Mouse (Mus musculus) small intestine, adult 2 months (tissue): ENCODE measurements around the gene Acbd5. TPM values are rescaled to one million over a fixed set of nuclear protein-coding genes. Genes with fewer than 3 reads are reported as not detected.

Experiments
- H3K27ac ChIP-seq: fragments of 200-500 bp; 2 replicates; pipeline ENCODE4 v1.5.1; 2012; ENCODE audit warnings: low read depth, low read length, control low read depth, inconsistent platforms; ENCODE audit not compliant: insufficient read depth
- H3K27me3 ChIP-seq: fragments of 200-500 bp; 2 replicates; pipeline ENCODE4 v1.6.1; 2012; ENCODE audit warnings: mild to moderate bottlenecking, moderate library complexity, low read length, inconsistent platforms; ENCODE audit not compliant: control insufficient read depth, insufficient read depth
- H3K36me3 ChIP-seq: fragments of 200-500 bp; 2 replicates; pipeline ENCODE4 v1.6.1; 2012; ENCODE audit warnings: mild to moderate bottlenecking, low read length, control low read depth, inconsistent platforms; ENCODE audit not compliant: control insufficient read depth, insufficient read depth
- H3K4me1 ChIP-seq: fragments of 200-500 bp; 2 replicates; pipeline ENCODE4 v1.6.1; 2012; ENCODE audit warnings: low read length, inconsistent platforms, mixed read lengths; ENCODE audit not compliant: control insufficient read depth, insufficient read depth, insufficient read length
- H3K4me3 ChIP-seq: fragments of 200-500 bp; 2 replicates; pipeline ENCODE4 v1.5.1; 2012; ENCODE audit warnings: low read depth, mild to moderate bottlenecking, control low read depth, inconsistent platforms, low read length, moderate library complexity
- CTCF ChIP-seq: fragments of 200-500 bp; IDR thresholded peaks from 2 replicates; pipeline ENCODE4 v1.5.1; 2012; ENCODE audit warnings: low read depth, mild to moderate bottlenecking, control low read depth, inconsistent platforms, low read length, moderate library complexity, mixed read lengths; ENCODE audit not compliant: insufficient replicate concordance, insufficient read length; ENCODE audit errors: extremely low read depth
- POLR2A ChIP-seq: fragments of 200-500 bp; IDR thresholded peaks from 2 replicates; pipeline ENCODE4 v1.6.1; 2012; ENCODE audit warnings: low read depth, mild to moderate bottlenecking, control low read depth, inconsistent platforms, low read length, moderate library complexity
- WGBS: fragments of 180-500 bp; shearing (Covaris S2); methylation state at CpG from one replicate; pipeline ENCODE4 v1.1.7; 2018; 5-methylcytosine and 5-hydroxymethylcytosine counted together
- polyA plus RNA-seq: library from polyadenylated mRNA; depleted of rRNA; stranded (reverse); fragments of >200 nt; gene quantifications from 2 replicates; pipeline ENCODE4 v1.2.3, GENCODE M21; 2012

The Acbd5 gene
- polyA plus RNA-seq, 1 experiment = 7.8 TPM

GRCm38 (mm10) chr2:23068894-23069744 is 1.2 kb downstream of the Acbd5 start:
- 1% methylated on average over 50 of the region's 50 CpGs for WGBS
- no peaks in the 10 kb centered on the region; the same call in 1 of the 2 replicates for H3K36me3 ChIP-seq
- no peaks in the 10 kb centered on the region for H3K27me3 ChIP-seq
- H3K4me1 ChIP-seq = no peaks in the 10 kb centered on the region
- TF ChIP-seq CTCF (peak; percentile 38; the same call in 1 of the 2 replicates), POLR2A (peak; percentile 92)
- H3K27ac ChIP-seq = peak overlapping the region; percentile 97
- peak overlapping the region; percentile 78 for H3K4me3 ChIP-seq

- TF ChIP-seq CTCF = no peak
- no peak for TF ChIP-seq POLR2A
- Histone ChIP-seq H3K27ac (no peak overlapping the region), H3K4me3 (no peak overlapping the region), H3K4me1 (no peaks in the 10 kb centered on the region), H3K27me3 (no peaks in the 10 kb centered on the region), H3K36me3 (peaks cover 2% of the 10 kb centered on the region)
- 88% methylated on average over 2 of the region's 2 CpGs for WGBS
Measured at GRCm38 (mm10) chr2:23070491-23070890, 2.5 kb downstream of the Acbd5 start.

- WGBS = 68% methylated on average over 1 of the region's 1 CpGs
- Histone ChIP-seq H3K4me1 (no peaks in the 10 kb centered on the region), H3K36me3 (peaks cover 5% of the 10 kb centered on the region), H3K27ac (no peak overlapping the region), H3K27me3 (no peaks in the 10 kb centered on the region), H3K4me3 (no peak overlapping the region)
- TF ChIP-seq POLR2A (no peak), CTCF (no peak)
Measured at GRCm38 (mm10) chr2:23071406-23071805, 3.4 kb downstream of the Acbd5 start.

GRCm38 (mm10) chr2:23075846-23076245 is 7.9 kb downstream of the Acbd5 start:
- Histone ChIP-seq H3K27me3 (no peaks in the 10 kb centered on the region), H3K36me3 (peaks cover 23% of the 10 kb centered on the region), H3K4me1 (no peaks in the 10 kb centered on the region), H3K27ac (no peak overlapping the region), H3K4me3 (no peak overlapping the region)
- TF ChIP-seq POLR2A (no peak), CTCF (no peak)

- TF ChIP-seq CTCF = no peak
- TF ChIP-seq POLR2A = no peak
- no peak overlapping the region for H3K27ac ChIP-seq
Measured at GRCm38 (mm10) chr2:23076783-23077182, 8.8 kb downstream of the Acbd5 start.

GRCm38 (mm10) chr2:23077693-23078092 is 9.7 kb downstream of the Acbd5 start:
- no peak overlapping the region for H3K27ac ChIP-seq
- peaks cover 26% of the 10 kb centered on the region for H3K36me3 ChIP-seq
- H3K4me3 ChIP-seq = no peak overlapping the region
- no peaks in the 10 kb centered on the region for H3K4me1 ChIP-seq
- WGBS = 90% methylated on average over 5 of the region's 5 CpGs
- no peak for TF ChIP-seq CTCF
- no peak for TF ChIP-seq POLR2A
- no peaks in the 10 kb centered on the region for H3K27me3 ChIP-seq

More at GRCm38 (mm10) chr2:23076783-23077182, 8.8 kb downstream of the Acbd5 start:
- Histone ChIP-seq H3K27me3 (no peaks in the 10 kb centered on the region), H3K4me1 (no peaks in the 10 kb centered on the region), H3K36me3 (peaks cover 24% of the 10 kb centered on the region), H3K4me3 (no peak overlapping the region)

- 58% methylated on average over 2 of the region's 2 CpGs for WGBS
- peaks cover 30% of the 10 kb centered on the region for H3K36me3 ChIP-seq
- TF ChIP-seq CTCF (no peak), POLR2A (no peak)
Measured at GRCm38 (mm10) chr2:23078588-23078987, 10.6 kb downstream of the Acbd5 start.

More at GRCm38 (mm10) chr2:23078588-23078987, 10.6 kb downstream of the Acbd5 start:
- H3K4me3 ChIP-seq = no peak overlapping the region
- no peaks in the 10 kb centered on the region for H3K4me1 ChIP-seq
- no peak overlapping the region for H3K27ac ChIP-seq
- no peaks in the 10 kb centered on the region for H3K27me3 ChIP-seq
